Mouse (Mus musculus) ovary, postnatal 14 days (tissue): ENCODE data around the gene Cradd.

ENCODE experiments used
- DNase-seq: peaks from one replicate; pipeline ENCODE4 v3.0.0; 2022; ENCODE audit warnings: low spot score

The Cradd gene

GRCm38 (mm10) chr10:95304240-95304639 lies 19.7 kb downstream of the Cradd start:
- DNase-seq, result no peak

- DNase-seq, result no peak
Observed at GRCm38 (mm10) chr10:95302211-95303163, 21.4 kb downstream of the Cradd start.

DNA sequence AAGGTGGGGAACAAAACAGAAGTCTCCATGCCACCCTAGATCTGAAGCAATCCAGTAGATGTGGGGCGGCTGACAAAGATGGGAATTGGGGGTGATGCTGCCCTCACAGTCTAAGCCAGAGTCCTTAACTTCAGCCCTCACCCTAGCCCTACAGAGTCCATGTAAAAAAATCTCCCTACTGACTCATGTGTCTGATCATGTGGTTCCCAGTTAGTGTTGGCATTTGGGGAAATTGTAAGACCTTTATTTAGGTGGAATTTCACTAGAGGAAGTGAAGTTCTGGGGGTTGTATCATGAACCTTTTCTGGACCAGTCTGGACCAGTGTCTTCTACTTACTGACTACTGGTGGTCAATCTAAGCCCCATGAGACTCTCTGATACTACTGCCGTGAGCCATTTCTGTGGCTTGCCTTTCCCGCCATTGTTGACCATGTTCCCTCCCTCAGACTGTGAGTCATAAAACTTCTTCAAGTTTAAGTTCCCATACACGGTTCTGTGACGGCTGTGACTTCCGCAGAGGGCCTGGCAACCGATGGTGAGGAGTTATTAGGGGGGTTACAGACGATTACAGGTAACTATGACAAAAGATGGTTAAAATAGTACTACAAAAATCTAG lies 23.6 kb downstream of the Cradd start:
- DNase-seq, result no peak

DNA sequence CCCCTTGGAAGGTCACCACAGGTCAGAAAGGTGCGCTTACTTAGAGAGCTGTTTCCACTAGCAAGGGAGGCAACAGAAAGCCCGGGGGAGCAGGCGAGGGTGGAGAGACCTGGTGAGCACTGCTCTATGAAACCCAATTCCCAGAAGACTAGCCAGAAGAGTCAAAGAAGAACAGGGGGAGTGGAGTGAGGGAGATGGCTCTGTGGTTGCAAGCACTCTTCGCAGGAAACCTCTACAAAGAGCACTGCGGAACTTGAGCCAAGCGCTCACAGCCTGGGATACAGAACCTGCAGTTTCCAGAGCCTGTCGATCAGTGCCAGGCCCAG lies 24.2 kb downstream of the Cradd start:
- no peak for DNase-seq

GRCm38 (mm10) chr10:95299010-95299807 lies 24.7 kb downstream of the Cradd start:
- no peak for DNase-seq

DNA sequence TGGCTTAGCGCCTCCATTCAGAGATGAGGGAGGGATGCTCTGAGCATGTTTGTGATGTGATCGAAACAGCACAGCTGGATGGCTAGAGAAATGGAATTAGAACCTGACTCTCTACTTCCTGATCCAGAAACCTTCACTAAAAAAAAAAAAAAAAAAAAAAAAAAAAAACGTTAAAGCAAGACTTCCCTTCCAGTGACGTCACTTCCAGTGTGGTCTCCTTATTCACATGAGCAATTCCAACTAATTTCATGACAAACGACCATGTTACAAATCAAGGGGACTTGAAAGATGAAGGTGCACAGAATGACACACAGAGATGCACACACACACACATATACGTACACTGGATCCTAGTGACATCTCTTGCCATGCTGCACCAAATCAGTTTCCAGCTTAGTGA lies 25.4 kb downstream of the Cradd start:
- no peak for DNase-seq

- no peak for DNase-seq
Observed at GRCm38 (mm10) chr10:95297690-95298104, 26.2 kb downstream of the Cradd start.

DNA sequence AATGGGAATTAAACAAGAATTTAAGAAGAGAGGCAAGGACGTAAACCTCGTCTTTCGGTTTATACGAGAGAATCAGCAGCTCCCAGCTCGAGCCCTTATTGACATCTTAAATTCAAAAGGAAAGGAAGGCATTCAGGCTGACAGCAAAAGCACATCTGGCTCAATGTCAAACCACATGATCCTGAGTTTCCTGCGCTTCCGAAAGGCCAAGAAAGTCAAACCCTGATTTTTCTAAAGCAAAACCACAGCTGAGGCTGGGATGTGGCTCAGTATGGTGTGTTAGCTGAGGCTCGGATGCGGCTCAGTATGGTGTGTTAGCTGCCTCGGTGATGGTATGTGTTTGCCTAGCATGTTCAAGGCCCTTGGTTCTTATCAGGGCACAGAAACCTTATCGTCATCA lies 26.9 kb downstream of the Cradd start:
- no peak for DNase-seq

- DNase-seq, result no peak
Observed at GRCm38 (mm10) chr10:95293261-95293660, 30.7 kb downstream of the Cradd start.

- no peak for DNase-seq
Observed at GRCm38 (mm10) chr10:95292269-95292668, 31.7 kb downstream of the Cradd start.

DNA sequence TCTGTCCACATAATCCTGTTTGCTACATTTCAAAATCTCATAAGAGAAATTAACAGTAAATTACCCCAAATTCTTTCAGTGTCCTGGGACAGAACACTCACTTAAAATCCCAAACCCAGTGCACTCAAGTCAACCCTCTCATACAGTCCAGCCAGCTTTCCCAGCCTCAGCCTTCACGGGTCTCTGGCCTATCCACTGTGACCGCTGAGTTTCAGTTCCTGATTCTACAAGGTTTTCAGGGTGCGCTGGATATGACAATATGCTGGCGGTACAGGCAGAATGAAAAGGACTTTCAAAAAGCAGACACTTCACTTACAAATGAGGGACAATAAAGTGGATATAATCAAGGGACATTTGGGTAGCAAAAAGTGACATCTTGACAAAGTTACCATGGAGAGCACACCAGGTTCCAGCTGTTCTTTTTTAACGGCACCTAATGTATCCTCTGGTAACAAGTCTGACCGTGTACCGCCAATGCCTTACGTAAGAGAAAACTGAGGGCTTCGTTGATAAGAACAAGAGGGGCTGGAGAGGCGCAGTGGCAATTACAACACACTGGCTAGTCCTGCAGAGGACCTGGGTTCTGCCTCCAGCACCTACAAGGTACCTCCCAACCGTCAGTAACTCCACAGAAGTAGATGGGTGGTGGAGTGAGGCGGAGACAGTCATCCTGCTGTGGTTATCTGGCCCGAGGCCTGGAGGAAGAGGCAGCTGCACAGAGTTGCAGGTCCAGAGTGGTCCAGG lies 32.6 kb downstream of the Cradd start:
- no peak for DNase-seq

DNA sequence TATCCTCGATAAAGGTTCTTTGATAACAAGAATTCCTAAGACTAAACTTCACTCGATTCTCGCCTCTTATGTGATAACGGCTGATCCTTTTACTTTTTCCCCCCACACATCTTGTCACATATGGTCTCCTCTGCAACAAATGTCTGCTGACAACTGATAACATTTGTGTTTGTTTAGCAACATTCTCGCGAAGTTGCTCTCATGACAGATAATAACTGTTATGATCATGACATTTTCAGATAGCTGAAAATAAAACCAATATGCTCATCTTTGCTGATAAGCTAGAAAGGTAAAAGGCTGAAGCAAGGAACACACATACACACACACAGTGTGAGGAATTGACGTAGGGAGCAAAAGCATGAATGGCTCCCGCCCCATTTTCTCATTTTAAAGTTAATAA lies 34.1 kb downstream of the Cradd start:
- DNase-seq, result no peak

DNA sequence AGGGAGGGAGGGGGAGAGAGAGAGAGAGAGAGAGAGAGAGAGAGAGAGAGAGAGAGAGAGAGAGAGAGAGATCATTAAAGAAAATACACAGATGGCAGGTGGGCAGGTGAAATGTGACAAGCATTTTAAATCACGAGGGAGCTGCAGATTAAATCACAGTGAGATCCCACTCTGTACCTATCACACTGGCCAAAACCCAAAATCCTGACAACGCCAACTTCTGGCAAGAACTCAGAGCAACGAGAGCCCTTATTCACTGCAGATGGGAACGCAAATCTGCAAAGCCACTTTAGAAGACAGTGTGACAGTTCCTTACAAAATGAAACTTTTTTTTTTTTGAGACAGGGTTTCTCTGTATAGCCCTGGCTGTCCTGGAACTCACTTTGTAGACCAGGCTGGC lies 35.7 kb downstream of the Cradd start:
- no peak for DNase-seq

DNA sequence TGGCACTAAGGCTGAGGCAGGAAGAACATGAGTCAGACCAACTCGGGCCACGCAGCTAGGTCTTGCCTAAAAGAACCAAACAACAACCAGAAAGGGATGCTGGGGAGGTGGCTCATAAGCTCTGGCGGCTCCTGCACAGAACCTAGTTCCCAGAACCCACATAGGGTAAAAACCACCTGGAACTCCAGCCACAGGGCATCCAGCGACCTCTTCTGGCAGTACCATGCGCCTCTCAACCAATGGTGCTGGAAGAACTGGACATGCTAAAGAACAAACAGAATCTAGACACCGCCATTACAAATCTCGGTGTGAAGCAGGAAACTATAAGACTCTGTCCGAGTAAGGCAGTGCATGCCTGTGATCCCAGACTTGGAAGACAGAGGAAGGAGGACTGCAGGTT lies 36.6 kb downstream of the Cradd start:
- DNase-seq, result no peak

DNA sequence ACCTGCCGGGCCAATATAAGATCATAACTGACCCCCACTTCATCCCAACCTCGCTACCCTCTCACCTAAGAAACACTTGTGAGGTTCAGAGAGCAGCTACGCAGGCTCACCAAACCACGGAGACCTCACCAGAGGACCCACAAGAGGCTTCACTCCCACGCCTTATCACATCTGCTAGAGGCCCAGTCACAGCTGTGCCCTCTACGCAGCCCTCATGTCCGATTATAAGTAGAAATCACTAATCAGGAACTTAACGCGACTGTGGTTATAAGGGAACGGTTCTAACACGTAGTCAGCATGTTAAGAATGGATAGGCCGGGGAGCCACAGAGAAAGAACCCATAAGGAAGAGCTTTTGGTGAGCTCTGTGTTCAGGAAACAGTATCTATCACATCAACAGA lies 40.5 kb downstream of the Cradd start:
- no peak for DNase-seq

GRCm38 (mm10) chr10:95281996-95282395 lies 41.9 kb downstream of the Cradd start:
- DNase-seq, result no peak

GRCm38 (mm10) chr10:95281466-95281990 lies 42.4 kb downstream of the Cradd start:
- no peak for DNase-seq

- DNase-seq, result no peak
Observed at GRCm38 (mm10) chr10:95280327-95280726, 43.6 kb downstream of the Cradd start.

DNA sequence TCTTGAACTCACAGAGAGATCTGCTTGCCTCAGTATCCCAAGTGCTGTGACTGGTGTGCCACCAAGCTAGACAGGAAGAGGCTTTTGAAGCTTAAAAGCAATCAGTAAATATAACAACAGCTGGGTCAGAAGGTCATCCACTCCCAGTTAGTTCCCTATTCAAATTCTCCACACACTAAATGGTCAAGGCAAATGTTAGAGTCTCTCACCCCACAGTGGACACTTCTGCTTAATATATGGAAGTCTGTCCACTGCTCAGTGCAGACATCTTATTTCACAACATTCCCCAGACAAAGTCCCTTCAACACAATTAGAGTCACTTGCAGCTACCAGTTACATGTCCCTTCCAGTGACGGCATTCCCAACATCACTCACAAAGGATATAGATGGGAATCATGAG lies 44.5 kb downstream of the Cradd start:
- DNase-seq, result no peak

DNA sequence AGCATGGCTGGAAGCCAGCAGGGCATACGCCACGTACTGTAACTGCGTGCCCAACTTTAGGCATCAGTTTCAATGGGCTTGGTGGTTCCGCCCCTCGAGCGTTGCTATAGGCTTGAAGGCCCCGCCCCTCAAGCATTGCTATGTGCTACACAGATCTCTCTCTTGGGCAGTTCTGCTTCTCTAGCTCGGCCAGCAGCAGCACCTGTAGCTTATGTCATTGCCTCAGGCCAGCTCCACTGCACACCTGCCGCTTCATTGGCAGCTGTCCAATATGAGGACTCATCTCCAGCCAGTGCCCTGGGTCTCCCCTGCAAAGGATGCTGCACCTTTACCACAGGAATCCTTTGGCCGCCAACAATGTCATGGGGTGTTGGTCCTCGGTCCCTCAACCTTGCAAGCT lies 45.8 kb downstream of the Cradd start:
- no peak for DNase-seq

DNA sequence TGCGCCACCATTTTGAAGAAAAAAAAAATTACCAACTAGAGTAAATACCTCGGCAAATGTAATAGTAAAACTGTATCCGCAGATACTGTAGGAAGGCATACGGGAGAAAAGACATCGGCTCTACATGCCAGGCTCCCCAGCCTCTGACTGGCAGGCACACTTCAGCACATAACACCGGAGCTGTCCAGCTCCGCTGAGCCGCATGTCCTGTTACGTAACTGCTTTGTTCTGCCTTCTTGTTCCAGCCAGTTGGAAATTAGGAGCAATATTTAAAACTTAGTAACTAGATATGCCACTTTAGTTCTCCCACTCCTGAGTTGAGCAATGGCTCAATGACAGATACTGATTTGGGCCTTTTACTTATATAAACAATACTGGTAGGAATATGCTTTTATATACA lies 48.4 kb downstream of the Cradd start:
- no peak for DNase-seq

GRCm38 (mm10) chr10:95273226-95273625 lies 50.7 kb downstream of the Cradd start:
- DNase-seq, result no peak
